Mouse (Mus musculus) cerebellum, adult 2 months (tissue): ENCODE data around the gene Thap11.
A peak's percentile ranks its signal among the peaks of the same experiment; 100 is the strongest.

Source experiments
- CTCF ChIP-seq: fragments of 200-500 bp; IDR thresholded peaks from 2 replicates; pipeline ENCODE4 v1.5.1; 2011; ENCODE audit warnings: low read depth, mild to moderate bottlenecking, control low read depth, low read length, moderate library complexity, borderline replicate concordance; ENCODE audit not compliant: insufficient read depth
- POLR2A ChIP-seq: fragments of 200-500 bp; IDR thresholded peaks from 2 replicates; pipeline ENCODE4 v1.6.1; 2011; ENCODE audit warnings: low read length, control low read depth, borderline replicate concordance; ENCODE audit not compliant: insufficient read depth

DNA sequence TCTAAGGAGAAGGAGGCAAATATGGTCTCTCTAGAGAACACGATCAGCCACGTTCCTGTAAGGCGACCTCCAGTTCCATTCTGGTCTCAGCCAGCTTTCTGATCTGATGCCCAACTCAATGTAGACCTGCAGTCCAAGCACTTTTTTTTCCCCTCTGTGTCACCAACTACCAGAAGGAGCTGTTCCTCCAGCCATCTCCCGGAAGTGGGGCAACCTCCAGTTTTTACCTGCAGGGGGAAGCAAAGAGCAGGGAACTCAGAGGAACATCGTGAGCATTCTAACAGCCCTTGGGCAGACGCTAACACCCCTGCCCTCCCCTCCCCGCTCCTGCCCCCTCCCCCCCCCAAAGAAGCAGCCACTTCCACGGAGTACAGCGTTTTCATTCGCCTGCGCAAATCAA is 19.6 kb upstream of the Thap11 start:
- TF ChIP-seq CTCF = peak; percentile 52; the same call in 1 of the 2 replicates
- TF ChIP-seq POLR2A = no peak
